Mouse (Mus musculus) gonadal fat pad, adult 2 months (tissue): Measurements from ENCODE around the gene A430005L14Rik. TPM values are rescaled to one million over a fixed set of nuclear protein-coding genes. Genes with fewer than 3 reads are reported as not detected.

Source experiments
- DNase-seq: peaks from one replicate; pipeline ENCODE4 v3.0.0-alpha.2; 2012; ENCODE audit warnings: low read depth
- polyA plus RNA-seq: library from polyadenylated mRNA; depleted of rRNA; stranded (reverse); fragments of >200 nt; gene quantifications from 2 replicates; pipeline ENCODE4 v1.2.3, GENCODE M21; 2012; rRNA removed

A430005L14Rik gene
- polyA plus RNA-seq, 1 experiment: 28.6 TPM

DNA sequence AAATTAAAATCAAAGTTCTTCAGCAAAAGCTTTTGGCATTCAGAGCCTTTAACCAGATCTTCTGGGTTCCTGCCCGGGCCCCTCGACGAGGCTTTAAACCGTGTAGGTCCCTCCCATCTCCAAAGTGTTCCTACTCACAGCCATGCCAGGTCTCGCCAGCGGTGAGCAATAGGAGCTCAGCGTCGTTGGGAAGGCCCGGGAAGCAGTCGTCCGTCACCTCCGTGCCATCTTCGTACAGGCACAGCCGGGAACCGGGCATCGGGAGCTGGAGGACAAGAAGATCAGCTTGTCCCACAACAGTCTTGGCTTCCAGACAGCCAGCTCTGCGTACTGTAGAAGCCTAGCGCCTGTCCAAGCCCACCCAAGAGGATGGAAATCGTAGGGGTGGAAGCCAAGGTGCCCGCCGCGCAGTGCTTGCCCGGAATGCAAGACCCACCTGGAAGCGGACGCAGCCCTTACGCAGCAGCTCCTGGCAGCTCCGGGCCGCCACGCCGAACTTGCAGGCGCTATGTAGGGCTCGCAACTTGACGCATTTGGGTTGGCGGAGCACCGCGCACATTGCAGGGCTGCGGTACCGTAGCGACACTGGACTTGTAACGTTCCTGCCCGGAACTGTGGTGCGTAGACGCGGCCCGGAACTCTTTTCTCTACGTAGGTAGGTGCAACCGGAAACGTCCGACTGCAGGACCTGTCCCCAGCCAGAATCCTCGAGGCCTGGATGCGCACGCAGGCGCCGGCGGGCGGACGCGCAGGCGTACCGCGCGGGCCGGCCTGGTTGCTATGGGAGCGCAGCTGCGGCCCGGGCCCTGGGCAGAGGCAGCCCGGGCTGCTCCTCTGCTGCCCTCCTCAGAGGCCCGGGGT is 17.6 kb downstream of the A430005L14Rik start, which contains the start of the genes Dffb and Cep104:
Gene Dffb (minus strand): TSS at position 696 of the 861 bp plus-strand sequence.
Gene Cep104 (plus strand): TSS at position 764 of the 861 bp plus-strand sequence.
- no peak for DNase-seq

DNA sequence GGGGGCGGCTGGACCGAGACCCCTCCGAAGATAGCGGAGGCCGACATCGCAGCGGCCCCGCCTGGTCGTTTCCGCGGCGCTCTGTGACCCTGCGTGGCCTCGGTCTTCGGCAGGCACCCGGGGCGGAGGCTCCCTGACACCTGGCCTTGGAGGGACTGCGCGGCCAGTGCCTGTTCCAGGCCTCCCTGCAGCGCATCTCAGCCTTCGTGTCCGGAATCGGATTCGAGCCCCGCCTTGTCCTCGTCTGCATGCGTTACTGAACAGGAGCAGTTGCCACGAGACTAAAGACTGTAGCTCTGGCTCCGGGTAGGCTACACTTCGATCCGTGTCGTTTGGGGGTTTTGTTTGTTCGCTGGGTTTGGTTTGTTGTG is 18.2 kb downstream of the A430005L14Rik start:
- DNase-seq: no peak

DNA sequence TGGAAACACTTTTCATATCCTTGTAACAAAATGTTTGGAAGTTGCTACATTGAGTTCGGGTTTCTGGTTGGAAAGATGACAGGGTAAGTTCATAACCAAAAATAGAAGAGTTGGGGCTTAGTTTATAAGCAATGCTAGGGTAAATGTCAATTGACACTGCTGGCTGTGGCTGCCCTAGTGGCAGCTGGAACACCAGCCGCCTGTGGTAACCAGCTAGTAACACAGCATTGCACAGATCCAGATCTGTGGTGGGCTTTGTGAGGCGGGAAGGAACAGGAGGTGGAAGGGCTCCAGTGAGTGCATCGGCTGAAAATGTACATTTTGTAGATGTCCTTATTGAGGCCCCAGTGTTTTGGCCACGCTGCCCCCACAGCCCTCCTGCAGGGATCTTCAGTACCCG is 18.7 kb downstream of the A430005L14Rik start:
- no peak for DNase-seq

DNA sequence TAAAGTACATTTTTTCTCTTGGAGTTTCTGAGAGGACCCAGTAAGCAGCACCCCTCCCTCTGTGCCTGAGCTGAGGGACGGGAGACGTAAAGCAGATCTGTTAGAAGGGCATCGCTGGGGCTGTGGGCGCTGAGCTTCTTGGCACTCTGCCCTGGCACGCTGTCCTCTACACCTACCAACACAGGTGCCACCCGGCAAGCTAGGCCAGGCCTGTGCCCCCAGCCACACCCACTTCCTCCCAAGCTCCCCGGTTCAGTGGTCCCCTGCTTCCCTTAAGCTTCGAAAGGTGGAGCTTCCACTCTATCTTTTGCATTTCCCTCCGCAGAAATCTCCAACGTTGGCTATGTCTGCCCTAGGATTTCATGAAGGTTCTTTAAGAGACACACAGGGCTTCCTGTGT is 22.2 kb downstream of the A430005L14Rik start:
- DNase-seq: no peak

DNA sequence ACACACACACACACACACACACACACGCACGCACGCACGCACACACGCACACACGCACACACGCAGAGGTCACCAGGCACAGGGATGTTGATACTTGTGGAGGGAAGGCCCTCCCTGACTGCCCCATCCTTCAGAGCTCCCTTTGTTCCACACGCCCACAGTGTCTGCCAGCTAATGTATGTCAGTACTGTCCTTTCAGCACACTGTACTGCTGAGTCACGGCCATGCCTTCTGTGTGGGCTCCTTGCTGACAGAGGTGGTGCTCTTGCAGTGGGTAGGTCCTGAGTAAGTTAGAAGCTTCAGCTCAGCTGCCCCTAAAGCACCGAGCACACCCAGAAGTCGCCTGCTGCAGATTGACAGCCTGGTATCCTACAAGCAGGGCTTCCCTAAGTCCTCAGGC is 23.4 kb downstream of the A430005L14Rik start:
- DNase-seq: no peak

DNA sequence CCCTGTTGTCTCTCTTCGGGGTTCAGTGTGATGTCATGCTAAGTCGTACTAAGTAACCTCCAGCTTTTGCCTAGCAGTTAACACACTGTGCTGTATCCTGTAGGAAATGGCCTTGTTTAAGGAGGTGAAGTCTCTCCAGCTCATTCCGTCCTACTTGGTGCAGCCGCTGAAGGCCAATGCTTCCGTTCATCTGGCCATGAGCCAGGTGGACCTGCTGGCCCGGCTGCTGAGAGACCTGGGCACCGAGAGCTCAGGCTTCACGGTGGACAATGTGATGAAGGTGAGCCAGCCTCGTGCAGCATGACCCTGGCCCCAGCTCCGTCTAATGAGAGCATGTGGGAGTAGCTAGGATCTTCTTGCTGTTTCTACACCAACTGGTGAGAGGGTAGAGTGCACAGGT is 35.7 kb downstream of the A430005L14Rik start:
- DNase-seq: no peak

DNA sequence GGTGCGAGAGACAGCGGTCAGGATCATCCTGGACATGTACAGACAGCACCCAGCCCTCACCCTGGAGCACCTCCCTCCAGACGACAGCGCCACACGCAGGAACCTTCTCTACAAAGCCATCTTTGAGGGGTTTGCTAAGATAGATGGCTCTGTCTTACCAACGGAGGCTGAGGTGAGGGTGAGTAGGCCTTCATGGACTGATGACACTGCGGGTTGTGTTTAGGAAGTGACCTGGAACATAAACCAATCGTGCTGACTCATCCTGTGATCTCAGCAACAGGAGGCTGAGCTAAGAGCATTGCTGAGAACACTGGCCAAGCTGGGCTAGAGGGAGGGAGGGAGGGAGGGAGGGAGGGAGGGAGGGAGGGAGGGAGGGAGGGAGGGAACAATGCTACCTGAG is 36.5 kb downstream of the A430005L14Rik start:
- DNase-seq: no peak

DNA sequence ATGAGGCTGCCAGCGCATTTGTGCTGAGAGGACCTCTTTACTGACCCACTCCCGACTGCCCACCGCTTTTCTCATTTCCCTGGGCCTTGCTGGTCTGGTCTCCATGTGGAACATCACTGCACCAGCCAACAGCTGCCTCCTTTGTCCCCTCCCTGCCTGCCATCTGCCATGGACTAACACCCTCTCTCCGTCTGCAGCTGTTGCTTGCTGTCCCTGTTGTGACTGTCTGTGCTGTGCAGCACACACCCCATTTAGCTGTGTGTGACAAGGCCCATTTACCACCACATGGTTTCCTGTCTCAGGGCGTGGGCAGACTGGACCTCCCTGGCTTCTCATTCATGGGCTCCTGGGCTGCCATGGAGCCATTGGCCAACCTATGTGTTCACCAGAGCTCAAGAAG is 48.5 kb downstream of the A430005L14Rik start:
- no peak for DNase-seq

DNA sequence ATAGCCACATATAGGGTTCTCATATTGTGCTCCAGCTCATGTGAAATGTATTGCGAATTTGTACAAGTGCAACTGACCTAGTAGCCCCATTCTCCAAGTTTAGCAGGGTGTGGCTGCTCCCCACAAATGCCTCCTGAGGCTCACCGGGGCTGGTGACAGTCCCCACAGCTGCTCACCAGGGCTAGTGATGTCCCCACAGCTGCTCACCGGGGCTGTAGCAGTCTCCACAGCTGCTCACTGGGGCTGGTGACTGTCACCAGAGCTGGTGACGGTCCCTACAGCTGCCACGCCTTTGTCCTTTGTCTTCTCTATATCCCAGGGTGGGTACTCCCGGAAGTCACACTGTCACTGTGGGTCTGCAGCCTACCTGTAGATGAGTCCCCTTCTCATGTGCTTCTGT is 49.2 kb downstream of the A430005L14Rik start:
- DNase-seq: no peak

DNA sequence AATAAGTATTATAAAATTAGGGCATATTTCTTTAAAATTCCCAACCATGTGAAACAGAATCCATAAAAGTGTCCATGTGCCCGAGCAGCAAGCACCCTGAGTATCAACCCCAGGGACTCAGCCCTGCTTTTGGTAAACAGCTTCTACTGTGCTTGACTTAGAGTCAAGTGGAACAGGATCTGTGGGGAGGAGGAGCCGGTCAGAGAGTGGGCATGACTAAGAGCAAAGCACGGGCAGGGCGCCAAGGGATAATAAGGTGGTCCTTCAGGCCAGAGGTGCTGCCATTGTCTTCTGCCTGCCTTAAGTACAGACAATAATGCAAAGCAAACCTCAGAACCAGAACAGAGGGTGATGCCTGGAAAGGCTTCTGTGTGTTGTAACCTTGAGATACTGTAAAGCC is 50.7 kb downstream of the A430005L14Rik start:
- no peak for DNase-seq

DNA sequence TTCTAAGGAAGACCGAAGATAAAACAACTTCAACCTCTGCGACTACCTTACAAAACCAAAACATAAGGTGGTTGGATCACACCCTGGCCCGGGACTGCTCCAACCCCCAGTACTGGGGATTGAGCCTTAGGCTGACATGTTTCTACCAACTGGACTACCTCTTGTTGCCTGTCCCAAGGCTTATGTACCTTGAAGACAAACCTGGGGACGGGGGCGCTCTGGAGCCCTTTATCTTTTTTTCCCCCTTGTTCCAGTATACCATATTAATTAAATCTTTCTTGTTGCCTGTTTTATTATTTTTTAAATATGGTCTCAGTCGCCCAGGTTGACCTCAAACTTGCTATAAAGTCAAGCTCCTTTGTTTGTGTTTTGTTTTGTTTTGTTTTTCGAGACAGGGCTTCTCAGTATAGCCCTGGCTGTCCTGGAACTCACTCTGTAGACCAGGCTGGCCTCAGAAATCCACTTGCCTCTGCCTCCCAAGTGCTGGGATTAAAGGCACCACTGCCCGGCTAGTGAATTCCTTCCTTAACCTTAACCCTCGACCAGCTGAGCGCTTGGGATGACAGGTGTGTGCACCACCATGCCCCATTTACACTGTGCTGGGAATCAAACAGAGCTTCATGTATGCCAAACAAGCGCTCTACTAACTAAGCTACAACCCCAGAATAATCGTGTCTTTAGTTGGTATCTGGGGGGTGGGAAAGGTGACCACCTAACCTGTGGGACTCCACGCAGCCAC is 54.0 kb downstream of the A430005L14Rik start:
- no peak for DNase-seq

Other genes starting within 250 kb of the A430005L14Rik start
- gene Dffb, start 17.9 kb downstream of the A430005L14Rik start, polyA plus RNA-seq: 11.7 and 14.7 TPM in 2 replicates
- 16.5 and 19.6 TPM in 2 replicates for gene Cep104, start 18.0 kb downstream of the A430005L14Rik start, polyA plus RNA-seq
- gene Lrrc47, start 54.5 kb downstream of the A430005L14Rik start, polyA plus RNA-seq: 38.6 and 47.0 TPM in 2 replicates
- 338 and 347 TPM in 2 replicates for gene Smim1, start 69.0 kb downstream of the A430005L14Rik start, polyA plus RNA-seq
- gene Ccdc27, start 85.4 kb downstream of the A430005L14Rik start, polyA plus RNA-seq: 0.16 and 0.23 TPM in 2 replicates
- 0.82 and 0.96 TPM in 2 replicates for gene Trp73, start 183.0 kb downstream of the A430005L14Rik start, polyA plus RNA-seq
- gene Wrap73, start 185.1 kb downstream of the A430005L14Rik start, polyA plus RNA-seq: 14.4 and 18.0 TPM in 2 replicates
- gene Tprgl, start 203.4 kb downstream of the A430005L14Rik start, polyA plus RNA-seq: 139 and 174 TPM in 2 replicates
- 18.3 and 27.3 TPM in 2 replicates for gene Megf6, start 213.5 kb downstream of the A430005L14Rik start, polyA plus RNA-seq